Mouse (Mus musculus) small intestine, adult 2 months (tissue): ENCODE data around the gene Gdf9. TPM values are rescaled to one million over a fixed set of nuclear protein-coding genes. Genes with fewer than 3 reads are reported as not detected.

Experiments used
- H3K27ac ChIP-seq: fragments of 200-500 bp; 2 replicates; pipeline ENCODE4 v1.5.1; 2012; ENCODE audit warnings: low read depth, low read length, control low read depth, inconsistent platforms; ENCODE audit not compliant: insufficient read depth
- H3K27me3 ChIP-seq: fragments of 200-500 bp; 2 replicates; pipeline ENCODE4 v1.6.1; 2012; ENCODE audit warnings: mild to moderate bottlenecking, moderate library complexity, low read length, inconsistent platforms; ENCODE audit not compliant: control insufficient read depth, insufficient read depth
- H3K36me3 ChIP-seq: fragments of 200-500 bp; 2 replicates; pipeline ENCODE4 v1.6.1; 2012; ENCODE audit warnings: mild to moderate bottlenecking, low read length, control low read depth, inconsistent platforms; ENCODE audit not compliant: control insufficient read depth, insufficient read depth
- H3K4me1 ChIP-seq: fragments of 200-500 bp; 2 replicates; pipeline ENCODE4 v1.6.1; 2012; ENCODE audit warnings: low read length, inconsistent platforms, mixed read lengths; ENCODE audit not compliant: control insufficient read depth, insufficient read depth, insufficient read length
- H3K4me3 ChIP-seq: fragments of 200-500 bp; 2 replicates; pipeline ENCODE4 v1.5.1; 2012; ENCODE audit warnings: low read depth, mild to moderate bottlenecking, control low read depth, inconsistent platforms, low read length, moderate library complexity
- CTCF ChIP-seq: fragments of 200-500 bp; IDR thresholded peaks from 2 replicates; pipeline ENCODE4 v1.5.1; 2012; ENCODE audit warnings: low read depth, mild to moderate bottlenecking, control low read depth, inconsistent platforms, low read length, moderate library complexity, mixed read lengths; ENCODE audit not compliant: insufficient replicate concordance, insufficient read length; ENCODE audit errors: extremely low read depth
- POLR2A ChIP-seq: fragments of 200-500 bp; IDR thresholded peaks from 2 replicates; pipeline ENCODE4 v1.6.1; 2012; ENCODE audit warnings: low read depth, mild to moderate bottlenecking, control low read depth, inconsistent platforms, low read length, moderate library complexity
- WGBS: fragments of 180-500 bp; shearing (Covaris S2); methylation state at CpG from one replicate; pipeline ENCODE4 v1.1.7; 2018; 5-methylcytosine and 5-hydroxymethylcytosine counted together
- polyA plus RNA-seq: library from polyadenylated mRNA; depleted of rRNA; stranded (reverse); fragments of >200 nt; gene quantifications from 2 replicates; pipeline ENCODE4 v1.2.3, GENCODE M21; 2012

Gene Gdf9
- polyA plus RNA-seq, 1 experiment: 1.3 TPM

GRCm38 (mm10) chr11:53430300-53430669, 538 bp upstream of the Gdf9 start:
- WGBS: under 1% methylated on average over 34 of the region's 34 CpGs
- peaks cover 31% of the 10 kb centered on the region for H3K4me1 ChIP-seq
- no peak for TF ChIP-seq POLR2A
- no peak for TF ChIP-seq CTCF

DNA sequence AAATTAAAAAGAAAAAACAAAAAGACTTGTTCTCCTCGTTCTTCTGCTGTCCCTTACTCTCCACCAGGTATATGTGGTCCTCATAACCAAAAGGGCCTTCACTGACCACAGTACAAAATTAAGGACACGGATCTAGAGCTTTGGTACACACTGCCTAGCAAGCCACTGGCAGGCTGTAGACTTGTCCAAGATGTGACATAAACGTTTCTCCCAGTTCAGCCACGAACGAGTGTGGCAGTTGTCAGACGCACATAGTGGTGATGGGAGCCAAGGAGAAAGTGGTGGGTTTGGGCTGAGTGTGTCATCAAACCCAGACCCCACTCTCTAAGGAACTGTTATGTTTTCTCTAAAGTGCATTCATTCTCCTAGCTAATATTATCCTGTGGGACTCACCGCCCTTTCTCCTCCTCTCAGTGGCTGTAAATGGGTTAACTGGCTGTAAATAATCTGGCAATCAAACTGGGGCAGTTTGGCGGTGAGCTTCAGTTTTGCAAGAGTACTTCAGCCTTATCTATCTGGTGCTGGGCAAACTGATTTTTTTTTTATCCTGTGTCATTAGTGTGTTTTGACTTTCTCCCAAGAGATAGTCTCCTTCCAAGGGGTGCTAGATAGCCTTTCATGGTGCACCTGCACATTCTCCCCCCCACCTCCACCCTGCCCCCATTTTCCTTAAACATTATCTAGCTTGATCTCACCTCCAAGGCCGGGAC, 679 bp downstream of the Gdf9 start:
- Histone ChIP-seq H3K4me3 (peak overlapping the region; percentile 96), H3K27ac (peak overlapping the region; percentile 88), H3K36me3 (peaks cover 12% of the 10 kb centered on the region), H3K4me1 (peaks cover 23% of the 10 kb centered on the region), H3K27me3 (no peaks in the 10 kb centered on the region)
- 4% methylated on average over 9 of the region's 9 CpGs for WGBS
- TF ChIP-seq CTCF (no peak), POLR2A (no peak)

More at GRCm38 (mm10) chr11:53430300-53430669, 538 bp upstream of the Gdf9 start:
- Histone ChIP-seq H3K4me3 (peak overlapping the region; percentile 96), H3K27ac (peak overlapping the region; percentile 100), H3K27me3 (no peaks in the 10 kb centered on the region), H3K36me3 (peaks cover 12% of the 10 kb centered on the region)

DNA sequence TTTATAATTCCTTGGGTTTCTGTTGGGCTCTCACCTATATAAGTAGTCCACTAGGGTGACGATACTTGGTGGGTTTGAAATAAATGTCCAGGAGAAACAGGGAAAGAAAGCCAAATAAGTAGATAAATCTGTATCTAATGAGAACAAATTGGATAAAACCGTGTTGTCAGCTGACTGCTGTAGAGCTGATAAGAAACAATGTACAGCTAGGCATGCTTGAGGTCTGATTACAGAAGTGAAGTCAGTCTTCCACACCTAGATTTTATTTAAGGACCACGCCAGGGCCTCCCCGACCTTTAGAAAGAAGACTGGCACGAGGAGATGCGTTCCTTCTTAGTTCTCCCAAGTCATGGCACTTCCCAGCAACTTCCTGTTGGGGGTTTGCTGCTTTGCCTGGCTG, 2.2 kb downstream of the Gdf9 start:
- no peak for TF ChIP-seq CTCF
- TF ChIP-seq POLR2A: no peak
- Histone ChIP-seq H3K4me3 (no peak overlapping the region), H3K36me3 (peaks cover 9% of the 10 kb centered on the region), H3K4me1 (peaks cover 19% of the 10 kb centered on the region), H3K27ac (no peak overlapping the region), H3K27me3 (no peaks in the 10 kb centered on the region)
- 24% methylated on average over 6 of the region's 6 CpGs for WGBS

- no peaks in the 10 kb centered on the region for H3K36me3 ChIP-seq
- H3K4me3 ChIP-seq: no peak overlapping the region
- H3K4me1 ChIP-seq: peaks cover 8% of the 10 kb centered on the region; the same call in 1 of the 2 replicates
- WGBS: 77% methylated on average over 8 of the region's 8 CpGs
- no peaks in the 10 kb centered on the region for H3K27me3 ChIP-seq
- TF ChIP-seq POLR2A (no peak), CTCF (no peak)
- H3K27ac ChIP-seq: no peak overlapping the region
Observed at GRCm38 (mm10) chr11:53435504-53435903, 4.7 kb downstream of the Gdf9 start.

- 87% methylated on average over 6 of the region's 6 CpGs for WGBS
- TF ChIP-seq POLR2A (no peak), CTCF (no peak)
Observed at GRCm38 (mm10) chr11:53436338-53436737, 5.5 kb downstream of the Gdf9 start.

DNA sequence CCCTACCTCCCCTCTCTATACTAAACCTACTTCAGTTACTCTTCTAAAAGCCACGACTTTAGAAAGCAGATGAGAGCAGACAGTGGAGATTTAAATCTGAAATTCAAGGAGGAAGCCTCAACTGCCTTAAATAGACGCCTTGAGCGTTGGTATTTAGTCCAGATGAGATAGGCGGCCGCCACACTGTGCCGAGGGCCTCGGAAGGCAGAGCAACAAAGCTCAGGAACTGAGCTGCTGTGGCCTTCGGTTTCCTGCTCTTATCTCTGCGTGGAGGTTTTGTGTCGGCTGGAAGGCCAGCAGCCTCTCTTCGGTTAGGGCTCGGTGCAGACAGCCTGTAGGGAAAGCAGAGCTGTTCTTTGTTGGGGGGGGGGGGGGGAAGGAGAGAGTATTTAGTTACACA, 11.1 kb downstream of the Gdf9 start:
- no peak overlapping the region for H3K4me3 ChIP-seq
- no peaks in the 10 kb centered on the region for H3K27me3 ChIP-seq
- H3K27ac ChIP-seq: no peak overlapping the region
- no peak for TF ChIP-seq POLR2A
- no peak for TF ChIP-seq CTCF
- 27% methylated on average over 12 of the region's 12 CpGs for WGBS
- H3K4me1 ChIP-seq: peaks cover 2% of the 10 kb centered on the region; the same call in 1 of the 2 replicates
- no peaks in the 10 kb centered on the region for H3K36me3 ChIP-seq

More at GRCm38 (mm10) chr11:53436338-53436737, 5.5 kb downstream of the Gdf9 start:
- Histone ChIP-seq H3K36me3 (no peaks in the 10 kb centered on the region), H3K27me3 (no peaks in the 10 kb centered on the region), H3K4me1 (peaks cover 8% of the 10 kb centered on the region; the same call in 1 of the 2 replicates), H3K27ac (no peak overlapping the region), H3K4me3 (no peak overlapping the region)

- Histone ChIP-seq H3K36me3 (no peaks in the 10 kb centered on the region), H3K4me3 (no peak overlapping the region), H3K27me3 (no peaks in the 10 kb centered on the region), H3K4me1 (peaks cover 9% of the 10 kb centered on the region; the same call in 1 of the 2 replicates), H3K27ac (no peak overlapping the region)
- WGBS: 19% methylated on average over 6 of the region's 6 CpGs
- peak; percentile 57; the same call in 1 of the 2 replicates for TF ChIP-seq CTCF
- no peak for TF ChIP-seq POLR2A
Observed at GRCm38 (mm10) chr11:53443861-53444260, 13.0 kb downstream of the Gdf9 start.
